Mouse (Mus musculus): ENCODE measurements around the gene Arf6.

DNA sequence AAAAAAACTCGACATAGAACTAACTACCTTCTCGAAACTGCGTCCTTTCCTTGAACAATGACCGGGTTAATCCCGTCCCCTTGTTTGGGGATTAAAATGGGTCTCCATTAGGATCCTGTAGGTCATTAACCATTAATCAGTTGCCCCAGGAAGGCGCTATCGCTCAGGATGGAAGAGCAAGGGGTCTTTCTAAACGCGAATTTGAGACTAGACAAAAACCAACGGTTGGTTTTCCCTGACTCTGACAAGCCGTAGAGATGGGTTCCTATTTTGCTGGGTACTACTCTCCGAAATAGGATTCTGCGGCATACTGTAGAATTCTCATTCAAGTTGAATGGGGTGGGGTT lies 14.7 kb upstream of the Arf6 start:
- no peak for TF ChIP-seq CTCF (IDR thresholded peaks at IDR 0.05; ENCODE audit: borderline replicate concordance, insufficient read depth, low read depth, low read length)
- no peak for TF ChIP-seq POLR2A (IDR thresholded peaks at IDR 0.05; ENCODE audit: borderline replicate concordance, insufficient read depth, low read length)

Data from cerebellum, adult 2 months (tissue).